Mouse (Mus musculus) liver, embryonic 12.5 days (tissue): ENCODE measurements around the gene Stra8. TPM values are rescaled to one million over a fixed set of nuclear protein-coding genes. Genes with fewer than 3 reads are reported as not detected.

Experiments used
- ATAC-seq: fragments of 200-750 bp; cut with Nextera tagmentation; 2 replicates; pipeline ENCODE4 v1.8.0; 2017; ENCODE audit warnings: moderate number of reproducible peaks, mild to moderate bottlenecking, moderate library complexity
- H3K27ac ChIP-seq: fragments of 300-500 bp; sonication (generic); 2 replicates; pipeline ENCODE4 v1.5.1; 2016; ENCODE audit warnings: mild to moderate bottlenecking
- H3K27me3 ChIP-seq: fragments of 300-500 bp; sonication (generic); replicated peaks from 2 replicates; pipeline ENCODE4 v1.6.1; 2016; ENCODE audit warnings: mild to moderate bottlenecking, moderate library complexity
- H3K36me3 ChIP-seq: fragments of 300-500 bp; sonication (generic); 2 replicates; pipeline ENCODE4 v1.6.1; 2016; ENCODE audit warnings: mild to moderate bottlenecking, moderate library complexity
- H3K4me1 ChIP-seq: fragments of 300-500 bp; sonication (generic); 2 replicates; pipeline ENCODE4 v1.6.1; 2016
- H3K4me2 ChIP-seq: fragments of 300-500 bp; sonication (generic); 2 replicates; pipeline ENCODE4 v1.6.1; 2016; ENCODE audit warnings: mild to moderate bottlenecking, moderate library complexity
- H3K4me3 ChIP-seq: fragments of 300-500 bp; sonication (generic); 2 replicates; pipeline ENCODE4 v1.5.1; 2016; ENCODE audit warnings: mild to moderate bottlenecking, moderate library complexity
- H3K9ac ChIP-seq: fragments of 300-500 bp; sonication (generic); 2 replicates; pipeline ENCODE4 v1.6.1; 2016; ENCODE audit warnings: mild to moderate bottlenecking, moderate library complexity
- H3K9me3 ChIP-seq: fragments of 300-500 bp; sonication (generic); replicated peaks from 2 replicates; pipeline ENCODE4 v1.6.1; 2016; ENCODE audit warnings: mild to moderate bottlenecking, moderate library complexity
- WGBS: fragments of 180-500 bp; shearing (Covaris S2); methylation state at CpG from one replicate; pipeline ENCODE4 v1.1.7; 2016; ENCODE audit not compliant: insufficient replicate concordance; 5-methylcytosine and 5-hydroxymethylcytosine counted together
- polyA plus RNA-seq: library from polyadenylated mRNA; unstranded; fragments of >200 nt; fragmentation: Nextera tagmentation; extraction: Ambion mirVana; gene quantifications from 2 replicates; pipeline ENCODE4 v1.2.1, GENCODE M21; 2016

Gene Stra8
- polyA plus RNA-seq, 1 experiment from 2014 or later = not detected

DNA sequence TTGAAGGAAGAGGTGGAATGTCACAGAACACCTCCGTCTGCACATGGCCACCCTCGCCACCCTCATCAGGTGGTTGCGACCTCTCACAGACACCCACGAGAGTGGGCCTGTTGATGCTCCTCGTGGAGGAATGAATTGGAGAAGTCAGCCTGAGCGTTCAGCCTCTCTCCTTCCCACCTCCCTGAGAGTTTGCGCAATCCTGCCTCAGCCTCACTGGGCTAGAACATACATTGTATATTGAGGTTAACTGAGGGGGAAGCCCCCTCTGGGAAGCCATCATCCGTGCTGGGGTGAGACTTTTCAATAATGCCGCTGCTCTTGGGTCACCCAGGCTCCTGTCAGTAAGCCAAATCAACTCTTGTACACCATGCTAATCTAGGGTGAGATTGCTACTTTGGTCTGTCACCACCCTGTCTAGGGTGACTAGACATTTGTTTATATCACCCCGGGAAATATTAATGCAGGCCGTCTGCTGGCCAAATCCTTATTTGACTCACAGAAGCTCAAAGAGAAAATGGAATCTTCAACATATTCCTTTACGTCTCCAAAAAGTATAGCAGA is 67.2 kb downstream of the Stra8 start:
- Histone ChIP-seq H3K9me3 (no peaks in the 10 kb centered on the region), H3K4me3 (no peak overlapping the region), H3K36me3 (no peaks in the 10 kb centered on the region), H3K4me1 (peaks cover 18% of the 10 kb centered on the region), H3K27ac (no peak overlapping the region), H3K9ac (no peak overlapping the region), H3K27me3 (peaks cover 12% of the 10 kb centered on the region; the same call in 1 of the 2 replicates), H3K4me2 (no peak overlapping the region)
- no peak for ATAC-seq
- WGBS = 57% methylated on average over 12 of the region's 12 CpGs

DNA sequence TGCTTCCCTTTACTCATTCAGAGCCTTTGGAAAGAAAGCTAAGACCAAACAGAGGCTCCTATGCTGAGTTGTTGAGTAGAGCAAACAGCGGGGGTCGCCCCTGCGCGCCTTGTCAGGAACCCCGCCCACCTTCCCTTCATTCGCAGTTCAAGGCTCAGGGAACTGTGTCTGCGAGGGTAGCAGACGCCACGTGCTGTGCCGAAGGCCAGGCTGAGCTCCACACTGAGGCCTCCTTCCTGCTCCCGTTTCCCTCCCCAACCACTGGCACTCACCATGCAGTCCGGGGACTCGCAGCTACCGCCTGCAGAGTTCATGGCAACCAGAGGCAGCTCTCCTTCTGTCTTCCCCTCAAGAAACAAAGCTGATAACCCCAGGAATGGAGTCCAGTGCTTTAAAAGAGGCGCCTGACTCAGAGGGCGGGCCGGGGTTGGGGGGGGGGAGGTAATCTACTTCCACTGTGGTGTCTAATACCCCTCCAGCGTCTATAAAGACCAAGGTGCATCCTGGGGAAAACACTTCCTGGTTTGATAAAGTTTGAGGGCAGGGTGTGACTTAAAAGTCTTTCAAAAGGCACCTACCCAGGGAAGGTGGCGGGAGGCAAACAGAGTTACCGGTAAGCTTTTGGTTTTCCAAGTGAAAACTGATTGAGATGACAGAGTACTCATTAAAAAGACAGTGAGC is 68.3 kb downstream of the Stra8 start, which contains the start of gene Slc23a4:
Gene Slc23a4, minus strand, starts transcription at position 324 of the 681 bp plus-strand sequence.
- peak within 1 kb of the TSS; percentile 58 for H3K4me2 ChIP-seq
- H3K27ac ChIP-seq = no peak within 1 kb of the TSS
- H3K36me3 ChIP-seq = no peaks in the 10 kb centered on the region
- WGBS = 7% methylated on average over 20 of the region's 20 CpGs
- H3K9me3 ChIP-seq = no peaks in the 10 kb centered on the region
- no peak within 1 kb of the TSS for H3K9ac ChIP-seq
- H3K4me3 ChIP-seq = peak within 1 kb of the TSS; percentile 10
- H3K4me1 ChIP-seq = peaks cover 18% of the 10 kb centered on the region
- peaks cover 12% of the 10 kb centered on the region; the same call in 1 of the 2 replicates for H3K27me3 ChIP-seq
- ATAC-seq = no peak

Other genes starting within 250 kb of the Stra8 start
- gene Agbl3, start 139.7 kb upstream of the Stra8 start, polyA plus RNA-seq = 4.5 and 6.0 TPM in 2 replicates
- gene Tmem140, start 57.0 kb upstream of the Stra8 start, polyA plus RNA-seq = 2.6 and 3.7 TPM in 2 replicates
- gene Cyren, start 42.1 kb upstream of the Stra8 start, polyA plus RNA-seq = 16.0 and 16.5 TPM in 2 replicates
- gene Wdr91, start 9.3 kb upstream of the Stra8 start, polyA plus RNA-seq = 14.2 and 18.6 TPM in 2 replicates
- 0.33 and 0.35 TPM in 2 replicates for gene Slc23a4, start 68.2 kb downstream of the Stra8 start, polyA plus RNA-seq
- 15.1 and 15.2 TPM in 2 replicates for gene Cnot4, start 213.6 kb downstream of the Stra8 start, polyA plus RNA-seq